In the genomic region with DNA sequence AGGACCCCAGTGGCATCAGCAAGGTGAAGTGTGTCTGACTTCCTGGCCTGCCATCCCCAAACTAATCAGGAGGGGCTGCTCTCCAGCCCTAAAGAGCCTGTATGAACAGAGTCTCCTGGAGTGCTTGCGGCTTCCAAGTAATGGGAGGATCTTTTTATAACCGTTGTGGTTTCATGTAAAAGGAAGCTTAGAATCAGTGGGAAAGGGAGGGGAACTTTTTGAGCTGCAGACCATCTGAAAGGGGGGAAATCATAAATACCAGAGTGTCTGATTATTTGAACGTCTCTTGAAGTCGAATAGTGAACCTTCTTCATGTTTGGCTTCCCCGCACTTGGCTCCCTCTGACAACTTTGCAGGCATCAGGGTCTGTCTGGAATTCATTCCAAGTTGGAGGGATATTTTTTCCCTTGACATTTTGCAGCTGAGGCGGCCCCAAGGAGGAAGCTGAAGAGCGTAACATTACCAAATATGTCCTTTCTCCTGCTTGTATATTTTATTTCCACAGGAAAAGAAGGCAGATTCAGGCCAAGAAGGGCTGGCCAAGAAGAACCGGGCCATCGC, we compare ENCODE assay signal across 8 mouse cellular contexts.
DNase-seq lines count a peak whose midpoint lies in the region; ATAC-seq lines count a peak whose summit lies in the region.

No protein-coding gene starts in this region.

- peak; percentile 14 to 25 for DNase-seq in left cerebral cortex, postnatal 10 days (ENCODE audit: extremely low spot score in 1 of 2, low spot score in 2 of 2)
- no peak for DNase-seq in left cerebral cortex, adult 11 months (ENCODE audit: low spot score)
- DNase-seq in gastrocnemius, postnatal 25 days = peak; percentile 55
- peak; percentile 19 for DNase-seq in kidney, adult 18-20 months
- peak; percentile 48 to 53 for DNase-seq in lung, postnatal 4 days
- no peak for DNase-seq in layer of hippocampus, postnatal 25 days (ENCODE audit: extremely low spot score in 1 of 2, low spot score in 1 of 2)
- no peak for DNase-seq in embryo, embryonic 9.5 days (ENCODE audit: extremely low spot score)

- H3K9ac ChIP-seq in hindbrain, embryonic 13.5 days = no peak overlapping the region

- no peaks in the 10 kb centered on the region for H3K4me1 ChIP-seq in hindbrain, embryonic 13.5 days (replicated peaks)

- H3K4me2 ChIP-seq in hindbrain, embryonic 13.5 days = no peak overlapping the region

- no peak overlapping the region for H3K27ac ChIP-seq in hindbrain, embryonic 13.5 days

- no peak for ATAC-seq in hindbrain, embryonic 13.5 days (ENCODE audit: low FRiP score)

- H3K36me3 ChIP-seq in hindbrain, embryonic 13.5 days = no peaks in the 10 kb centered on the region

- H3K9me3 ChIP-seq in hindbrain, embryonic 13.5 days = no peaks in the 10 kb centered on the region; the same call in 1 of the 2 replicates

- H3K4me3 ChIP-seq in hindbrain, embryonic 13.5 days = no peak overlapping the region

- WGBS in hindbrain, embryonic 13.5 days = 80% methylated on average over 9 of the region's 9 CpGs

- H3K27me3 ChIP-seq in hindbrain, embryonic 13.5 days = no peaks in the 10 kb centered on the region

- intact Hi-C loops in left cerebral cortex, postnatal 10 days (cut with DNase I) = no loop called here

Comparison
In these comparisons a context has a peak if more than half of its experiments do, and no peak if none do; other contexts are left out.
1. DNase-seq: peak in left cerebral cortex, postnatal 10 days (2 of 2), gastrocnemius, postnatal 25 days (single experiment), kidney, adult 18-20 months (single experiment) and lung, postnatal 4 days (2 of 2); none in left cerebral cortex, adult 11 months (single experiment), layer of hippocampus, postnatal 25 days (0 of 2) and embryo, embryonic 9.5 days (single experiment).